Mouse (Mus musculus): ENCODE data around the gene Pmm1. TPM values are rescaled to one million over a fixed set of nuclear protein-coding genes. Genes with fewer than 3 reads are reported as not detected.
"Not testable (repeated sequence)": the region's sequence is repeated elsewhere in the genome, so short reads cannot be mapped to it uniquely, and the experiment has no call there.

The Pmm1 gene
- polyA plus RNA-seq, 1 experiment from 2014 or later, result 23.2 TPM

- Histone ChIP-seq H3K4me1 (replicated peaks) (peaks cover 15% of the 10 kb centered on the region), H3K27ac (no peak overlapping the region), H3K4me3 (replicated peaks) (no peak overlapping the region), H3K9ac (no peak overlapping the region), H3K27me3 (replicated peaks) (no peaks in the 10 kb centered on the region), H3K9me3 (no peaks in the 10 kb centered on the region), H3K36me3 (peaks cover 9% of the 10 kb centered on the region), H3K4me2 (replicated peaks) (no peak overlapping the region)
- 87% methylated on average over 10 of the region's 10 CpGs for WGBS
- ATAC-seq, result no peak
These were observed 40.0 kb downstream of the Pmm1 start for GRCm38 (mm10) chr15:81920546-81921217.

GRCm38 (mm10) chr15:81919062-81919461 is 41.7 kb downstream of the Pmm1 start:
- Histone ChIP-seq H3K9me3 (no peaks in the 10 kb centered on the region), H3K27ac (no peak overlapping the region), H3K36me3 (peaks cover 16% of the 10 kb centered on the region), H3K4me1 (replicated peaks) (0 out of 2 replicates have a peak, but pooled peaks cover under 1% of the 10 kb centered on the region), H3K27me3 (replicated peaks) (no peaks in the 10 kb centered on the region), H3K4me2 (replicated peaks) (no peak overlapping the region), H3K4me3 (replicated peaks) (no peak overlapping the region), H3K9ac (no peak overlapping the region)
- ATAC-seq, result no peak
- WGBS, result 71% methylated on average over 5 of the region's 5 CpGs

- 55% methylated on average over 6 of the region's 6 CpGs for WGBS
- H3K36me3 ChIP-seq, result peaks cover 26% of the 10 kb centered on the region
- H3K9me3 ChIP-seq, result no peaks in the 10 kb centered on the region
- H3K4me1 ChIP-seq (replicated peaks), result no peaks in the 10 kb centered on the region
- H3K27me3 ChIP-seq (replicated peaks), result no peaks in the 10 kb centered on the region
- no peak overlapping the region for H3K9ac ChIP-seq
- no peak overlapping the region for H3K27ac ChIP-seq
- H3K4me2 ChIP-seq (replicated peaks), result no peak overlapping the region
- ATAC-seq, result peak; percentile 66; the same call in 1 of the 2 replicates
- H3K4me3 ChIP-seq (replicated peaks), result no peak overlapping the region
These were observed 42.9 kb downstream of the Pmm1 start for GRCm38 (mm10) chr15:81917621-81918463.

GRCm38 (mm10) chr15:81917201-81917600 is 43.5 kb downstream of the Pmm1 start:
- Histone ChIP-seq H3K4me1 (replicated peaks) (no peaks in the 10 kb centered on the region), H3K36me3 (peaks cover 32% of the 10 kb centered on the region), H3K9ac (no peak overlapping the region), H3K27ac (no peak overlapping the region), H3K4me3 (replicated peaks) (no peak overlapping the region), H3K9me3 (no peaks in the 10 kb centered on the region), H3K27me3 (replicated peaks) (no peaks in the 10 kb centered on the region), H3K4me2 (replicated peaks) (no peak overlapping the region)
- WGBS, result 89% methylated on average over 12 of the region's 12 CpGs
- ATAC-seq, result no peak

GRCm38 (mm10) chr15:81915663-81916062 is 45.1 kb downstream of the Pmm1 start:
- Histone ChIP-seq H3K27me3 (replicated peaks) (no peaks in the 10 kb centered on the region), H3K4me3 (replicated peaks) (no peak overlapping the region), H3K27ac (no peak overlapping the region), H3K4me1 (replicated peaks) (no peaks in the 10 kb centered on the region), H3K36me3 (peaks cover 42% of the 10 kb centered on the region), H3K9me3 (no peaks in the 10 kb centered on the region), H3K9ac (no peak overlapping the region), H3K4me2 (replicated peaks) (no peak overlapping the region)
- no peak for ATAC-seq
- WGBS, result 76% methylated on average over 5 of the region's 5 CpGs

- Histone ChIP-seq H3K9me3 (no peaks in the 10 kb centered on the region), H3K36me3 (peaks cover 49% of the 10 kb centered on the region), H3K4me2 (replicated peaks) (no peak overlapping the region), H3K4me1 (replicated peaks) (no peaks in the 10 kb centered on the region), H3K4me3 (replicated peaks) (no peak overlapping the region), H3K27me3 (replicated peaks) (no peaks in the 10 kb centered on the region), H3K9ac (no peak overlapping the region), H3K27ac (no peak overlapping the region)
- WGBS, result 80% methylated on average over 5 of the region's 5 CpGs
- no peak for ATAC-seq
These were observed 46.1 kb downstream of the Pmm1 start for GRCm38 (mm10) chr15:81914668-81915067.

GRCm38 (mm10) chr15:81912498-81912897 is 48.2 kb downstream of the Pmm1 start:
- Histone ChIP-seq H3K27ac (no peak overlapping the region), H3K27me3 (replicated peaks) (no peaks in the 10 kb centered on the region), H3K36me3 (peaks cover 63% of the 10 kb centered on the region), H3K4me2 (replicated peaks) (no peak overlapping the region), H3K4me3 (replicated peaks) (no peak overlapping the region), H3K9ac (no peak overlapping the region), H3K9me3 (no peaks in the 10 kb centered on the region), H3K4me1 (replicated peaks) (no peaks in the 10 kb centered on the region)
- 74% methylated on average over 2 of the region's 2 CpGs for WGBS
- ATAC-seq, result no peak

GRCm38 (mm10) chr15:81908767-81909166 is 52.0 kb downstream of the Pmm1 start:
- not testable (repeated sequence) for H3K4me3 ChIP-seq (replicated peaks); H3K4me2 ChIP-seq (replicated peaks); ATAC-seq; H3K27ac ChIP-seq; H3K9ac ChIP-seq; H3K9me3 ChIP-seq; H3K4me1 ChIP-seq (replicated peaks); H3K27me3 ChIP-seq (replicated peaks)
- WGBS, result 87% methylated on average over 4 of the region's 4 CpGs
- peaks cover 78% of the 10 kb centered on the region for H3K36me3 ChIP-seq

GRCm38 (mm10) chr15:81907953-81908352 is 52.8 kb downstream of the Pmm1 start:
- no peaks in the 10 kb centered on the region for H3K27me3 ChIP-seq (replicated peaks)
- no peaks in the 10 kb centered on the region for H3K4me1 ChIP-seq (replicated peaks)
- no peaks in the 10 kb centered on the region for H3K9me3 ChIP-seq
- 85% methylated on average over 8 of the region's 8 CpGs for whole genome bisulfite sequencing
- H3K36me3 ChIP-seq, result peaks cover 74% of the 10 kb centered on the region
- H3K27ac ChIP-seq, result no peak overlapping the region
- no peak for ATAC-seq
- H3K4me3 ChIP-seq (replicated peaks), result no peak overlapping the region
- no peak overlapping the region for H3K4me2 ChIP-seq (replicated peaks)
- H3K9ac ChIP-seq, result no peak overlapping the region

GRCm38 (mm10) chr15:81904939-81905338 is 55.8 kb downstream of the Pmm1 start:
- H3K4me2 ChIP-seq (replicated peaks), result no peak overlapping the region
- H3K27me3 ChIP-seq (replicated peaks), result no peaks in the 10 kb centered on the region
- no peak overlapping the region for H3K4me3 ChIP-seq (replicated peaks)
- no peaks in the 10 kb centered on the region for H3K9me3 ChIP-seq
- H3K36me3 ChIP-seq, result peaks cover 77% of the 10 kb centered on the region
- no peak overlapping the region for H3K27ac ChIP-seq
- 42% methylated on average over 2 of the region's 2 CpGs for WGBS
- H3K9ac ChIP-seq, result no peak overlapping the region
- ATAC-seq, result no peak
- no peaks in the 10 kb centered on the region for H3K4me1 ChIP-seq (replicated peaks)

Measured in intestine, embryonic 15.5 days (tissue).